Mouse (Mus musculus) megakaryocyte, embryonic 14.5 days (primary cell): ENCODE measurements around the gene Olfr934.

Source experiments
- FLI1 ChIP-seq: IDR thresholded peaks from 2 replicates; pipeline ENCODE4 v1.6.1; 2012; ENCODE audit warnings: low read length, inconsistent platforms, mixed read lengths
- GATA1 ChIP-seq: IDR thresholded peaks from 3 replicates; pipeline ENCODE4 v1.6.1; 2012; ENCODE audit warnings: mixed read lengths, low read length, inconsistent platforms, borderline replicate concordance

GRCm38 (mm10) chr9:39023277-39023676 lies 35.2 kb upstream of the Olfr934 start, which contains the start of gene Olfr146:
- TF ChIP-seq GATA1 (no peak), FLI1 (no peak)
